ENCODE assay signal across 29 mouse cellular contexts in genomic region chr9:57661552-57661951, GRCm38 (mm10). TPM values are rescaled to one million over a fixed set of nuclear protein-coding genes. Genes with fewer than 3 reads are reported as not detected.
"Had no signal": no experiment of that assay in that cellular context is flagged by ENCODE, and none has a peak within 500 bp of the region (broad histone marks: within the 10 kb centered on the region; RNA-seq: fewer than 3 reads in every experiment).

No protein-coding gene starts in this region.

- H3K27ac ChIP-seq: limb, embryonic 12.5 days; limb, embryonic 15.5 days; lung, embryonic 15.5 days; midbrain, embryonic 12.5 days; neural tube, embryonic 13.5 days; stomach, embryonic 15.5 days had no signal

- H3K36me3 ChIP-seq: limb, embryonic 12.5 days; limb, embryonic 15.5 days; liver, embryonic 12.5 days; lung, embryonic 15.5 days; midbrain, embryonic 12.5 days; neural tube, embryonic 13.5 days; stomach, embryonic 15.5 days had no signal

- H3K4me3 ChIP-seq: limb, embryonic 12.5 days; limb, embryonic 15.5 days; liver, embryonic 12.5 days; lung, embryonic 15.5 days; midbrain, embryonic 12.5 days; myocyte; neural tube, embryonic 13.5 days; stomach, embryonic 15.5 days had no signal

- H3K4me1 ChIP-seq: limb, embryonic 12.5 days; limb, embryonic 15.5 days; midbrain, embryonic 12.5 days; neural tube, embryonic 13.5 days; stomach, embryonic 15.5 days had no signal

- H3K9ac ChIP-seq: limb, embryonic 12.5 days; limb, embryonic 15.5 days; lung, embryonic 15.5 days; midbrain, embryonic 12.5 days; neural tube, embryonic 13.5 days; stomach, embryonic 15.5 days had no signal

- H3K9me3 ChIP-seq: limb, embryonic 12.5 days; limb, embryonic 15.5 days; liver, embryonic 12.5 days; lung, embryonic 15.5 days; midbrain, embryonic 12.5 days; neural tube, embryonic 13.5 days; stomach, embryonic 15.5 days had no signal

- DNase-seq: kidney, adult 11 months; kidney, adult 9 months; kidney, postnatal 14 days; kidney, postnatal 4 days; left cerebral cortex, postnatal 4 days; lung, adult 18-20 months; lung, postnatal 4 days; retina, postnatal 1 day; right cerebral cortex, postnatal 25 days; spleen, adult 18-20 months; thymus, postnatal 25 days had no signal

- H3K4me2 ChIP-seq: limb, embryonic 12.5 days; limb, embryonic 15.5 days; lung, embryonic 15.5 days; midbrain, embryonic 12.5 days; neural tube, embryonic 13.5 days; stomach, embryonic 15.5 days had no signal

- ATAC-seq: midbrain, embryonic 16.5 days had no signal

- H3K27me3 ChIP-seq: limb, embryonic 12.5 days; limb, embryonic 15.5 days; lung, embryonic 15.5 days; neural tube, embryonic 13.5 days; stomach, embryonic 15.5 days had no signal

RNA-seq across cellular contexts. Expression of gene Cyp1a2, which starts 22.0 kb away (rescaled TPM):
- total RNA-seq: layer of hippocampus, adult 18-20 months; layer of hippocampus, postnatal 14 days; left cerebral cortex, adult 8-10 months; left cerebral cortex, postnatal 14 days; left cerebral cortex, postnatal 4 days; megakaryocyte progenitor cell, adult 5-6 weeks; megakaryocyte-erythroid progenitor cell, adult 5-6 weeks; monocyte, adult 5-6 weeks; neutrophil, adult 5-6 weeks had no signal
- polyA plus RNA-seq: kidney, embryonic 16.5 days; limb, embryonic 12.5 days; limb, embryonic 15.5 days; liver, embryonic 12.5 days; lung, embryonic 15.5 days; midbrain, embryonic 12.5 days; midbrain, embryonic 16.5 days; myocyte; neural tube, embryonic 13.5 days; stomach, embryonic 15.5 days had no signal

RNA-seq across cellular contexts. Expression of gene Cyp1a1, which starts 26.2 kb away (rescaled TPM):
- total RNA-seq: megakaryocyte progenitor cell, adult 5-6 weeks; monocyte, adult 5-6 weeks; neutrophil, adult 5-6 weeks had no signal
- polyA plus RNA-seq: limb, embryonic 12.5 days; midbrain, embryonic 12.5 days; myocyte; stomach, embryonic 15.5 days had no signal

RNA-seq across cellular contexts. Expression of gene Lman1l, which starts 41.0 kb away (rescaled TPM):
- total RNA-seq: layer of hippocampus, adult 18-20 months; layer of hippocampus, postnatal 14 days; left cerebral cortex, adult 8-10 months; left cerebral cortex, postnatal 14 days; megakaryocyte progenitor cell, adult 5-6 weeks; megakaryocyte-erythroid progenitor cell, adult 5-6 weeks; monocyte, adult 5-6 weeks had no signal
- polyA plus RNA-seq: kidney, embryonic 16.5 days; limb, embryonic 12.5 days; limb, embryonic 15.5 days; liver, embryonic 12.5 days; lung, embryonic 15.5 days; midbrain, embryonic 16.5 days; neural tube, embryonic 13.5 days; stomach, embryonic 15.5 days had no signal
